Mouse (Mus musculus) embryonic facial prominence, embryonic 12.5 days (tissue): ENCODE measurements at regions not wholly inside any gene's neighbourhood (a gene's known extent, or its start where the extent isn't known, plus 50 kb on each side); places are given as distances from the start of the nearest gene placed in this dataset.

Experiments
- ATAC-seq: fragments of 200-750 bp; cut with Nextera tagmentation; 2 replicates; pipeline ENCODE4 v1.8.0; 2017; ENCODE audit not compliant: insufficient number of reproducible peaks, insufficient read depth, low FRiP score, low TSS enrichment
- H3K27ac ChIP-seq: fragments of 300-500 bp; sonication (generic); 2 replicates; pipeline ENCODE4 v1.5.1; 2016; ENCODE audit warnings: mild to moderate bottlenecking
- H3K27me3 ChIP-seq: fragments of 300-500 bp; sonication (generic); 2 replicates; pipeline ENCODE4 v1.6.1; 2016; ENCODE audit warnings: mild to moderate bottlenecking, moderate library complexity
- H3K36me3 ChIP-seq: fragments of 300-500 bp; sonication (generic); 2 replicates; pipeline ENCODE4 v1.6.1; 2016; ENCODE audit warnings: mild to moderate bottlenecking
- H3K4me1 ChIP-seq: fragments of 300-500 bp; sonication (generic); 2 replicates; pipeline ENCODE4 v1.6.1; 2016
- H3K4me2 ChIP-seq: fragments of 300-500 bp; sonication (generic); replicated peaks from 2 replicates; pipeline ENCODE4 v1.6.1; 2016; ENCODE audit warnings: mild to moderate bottlenecking, moderate library complexity
- H3K4me3 ChIP-seq: fragments of 300-500 bp; sonication (generic); 2 replicates; pipeline ENCODE4 v1.5.1; 2016; ENCODE audit warnings: mild to moderate bottlenecking
- H3K9ac ChIP-seq: fragments of 300-500 bp; sonication (generic); 2 replicates; pipeline ENCODE4 v1.6.1; 2016; ENCODE audit warnings: mild to moderate bottlenecking, moderate library complexity
- H3K9me3 ChIP-seq: fragments of 300-500 bp; sonication (generic); 2 replicates; pipeline ENCODE4 v1.6.1; 2016; ENCODE audit warnings: mild to moderate bottlenecking, moderate library complexity
- whole genome bisulfite sequencing: fragments of 180-500 bp; shearing (Covaris S2); methylation state at CpG from one replicate; pipeline ENCODE4 v1.1.7; 2016; 5-methylcytosine and 5-hydroxymethylcytosine counted together

- ATAC-seq, result no peak
- no peaks in the 10 kb centered on the region for H3K27me3 ChIP-seq
- no peaks in the 10 kb centered on the region for H3K9me3 ChIP-seq
- no peaks in the 10 kb centered on the region for H3K36me3 ChIP-seq
- no peaks in the 10 kb centered on the region for H3K4me1 ChIP-seq
- 87% methylated on average over 1 of the region's 1 CpGs for WGBS
- no peak overlapping the region for H3K4me2 ChIP-seq
- H3K9ac ChIP-seq, result no peak overlapping the region
- H3K27ac ChIP-seq, result no peak overlapping the region
- no peak overlapping the region for H3K4me3 ChIP-seq
Observed at GRCm38 (mm10) chr17:62403739-62404138, 477.4 kb downstream of the Efna5 start.

- 87% methylated on average over 8 of the region's 8 CpGs for WGBS
- H3K9me3 ChIP-seq, result no peaks in the 10 kb centered on the region
- H3K4me3 ChIP-seq, result no peak overlapping the region
- no peaks in the 10 kb centered on the region for H3K4me1 ChIP-seq
- H3K27me3 ChIP-seq, result no peaks in the 10 kb centered on the region
- ATAC-seq, result no peak
- H3K27ac ChIP-seq, result no peak overlapping the region
- no peaks in the 10 kb centered on the region for H3K36me3 ChIP-seq
- no peak overlapping the region for H3K4me2 ChIP-seq
- H3K9ac ChIP-seq, result no peak overlapping the region
Observed at GRCm38 (mm10) chr17:62393355-62394006, 487.6 kb downstream of the Efna5 start.

DNA sequence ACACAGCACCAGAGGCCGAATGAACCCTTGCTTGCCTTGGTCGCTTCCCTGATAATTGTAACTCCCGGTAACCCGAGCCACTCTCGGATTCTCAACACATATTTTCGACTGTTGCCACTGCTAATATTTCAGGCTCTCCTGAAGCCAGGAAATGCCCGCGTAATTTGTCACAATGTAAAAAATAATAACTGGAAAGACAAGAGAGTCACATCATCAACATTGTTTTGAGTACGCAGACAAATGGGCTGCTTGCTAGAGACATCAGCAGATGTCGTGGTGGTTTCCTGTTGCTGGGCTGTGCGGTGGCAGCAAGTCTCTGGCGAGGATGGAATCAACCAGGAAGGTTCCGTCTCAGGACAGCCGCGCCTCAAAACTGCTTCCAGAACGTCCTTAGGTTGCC lies 497.1 kb downstream of the Efna5 start:
- no peaks in the 10 kb centered on the region for H3K4me1 ChIP-seq
- no peak overlapping the region for H3K4me3 ChIP-seq
- H3K4me2 ChIP-seq, result no peak overlapping the region; the same call in 1 of the 2 replicates
- no peaks in the 10 kb centered on the region for H3K36me3 ChIP-seq
- no peak overlapping the region for H3K9ac ChIP-seq
- no peak for ATAC-seq
- no peaks in the 10 kb centered on the region for H3K27me3 ChIP-seq
- no peaks in the 10 kb centered on the region for H3K9me3 ChIP-seq
- 43% methylated on average over 16 of the region's 16 CpGs for WGBS
- no peak overlapping the region for H3K27ac ChIP-seq

- no peaks in the 10 kb centered on the region for H3K4me1 ChIP-seq
- 86% methylated on average over 8 of the region's 8 CpGs for WGBS
Observed at GRCm38 (mm10) chr17:62378868-62379417, 502.2 kb downstream of the Efna5 start.

GRCm38 (mm10) chr17:62369100-62369499 lies 512.0 kb downstream of the Efna5 start:
- no peak overlapping the region for H3K4me2 ChIP-seq
- no peaks in the 10 kb centered on the region for H3K9me3 ChIP-seq
- no peaks in the 10 kb centered on the region for H3K36me3 ChIP-seq
- H3K4me1 ChIP-seq, result no peaks in the 10 kb centered on the region
- no peak overlapping the region for H3K27ac ChIP-seq
- 77% methylated on average over 3 of the region's 3 CpGs for WGBS
- no peaks in the 10 kb centered on the region for H3K27me3 ChIP-seq
- no peak overlapping the region for H3K9ac ChIP-seq
- H3K4me3 ChIP-seq, result no peak overlapping the region
- ATAC-seq, result no peak

More at GRCm38 (mm10) chr17:62378868-62379417, 502.2 kb downstream of the Efna5 start:
- no peak for ATAC-seq
- Histone ChIP-seq H3K4me2 (no peak overlapping the region), H3K9ac (no peak overlapping the region), H3K36me3 (no peaks in the 10 kb centered on the region), H3K27ac (no peak overlapping the region), H3K27me3 (no peaks in the 10 kb centered on the region), H3K4me3 (no peak overlapping the region), H3K9me3 (no peaks in the 10 kb centered on the region)

DNA sequence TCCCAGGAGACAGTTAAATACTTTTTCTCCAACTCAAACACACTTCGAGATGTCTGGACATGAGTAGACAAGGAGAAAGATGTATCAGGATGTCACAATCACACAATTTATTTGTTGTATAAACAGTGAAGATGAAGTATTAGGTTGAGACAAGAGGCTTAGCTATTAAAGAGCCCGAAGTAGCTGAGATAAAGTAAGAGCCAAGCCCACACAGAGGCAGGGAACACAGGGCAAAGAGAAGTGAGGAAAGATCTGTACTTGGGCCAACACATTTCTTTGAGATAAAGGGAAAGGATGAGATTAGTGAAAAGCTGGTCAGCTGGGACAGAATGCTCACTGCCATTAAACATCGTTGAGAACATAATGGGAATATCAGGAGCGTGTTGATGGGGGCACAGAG lies 513.2 kb downstream of the Efna5 start:
- no peak overlapping the region for H3K27ac ChIP-seq
- no peaks in the 10 kb centered on the region for H3K4me1 ChIP-seq
- WGBS, result 76% methylated on average over 4 of the region's 4 CpGs
- no peak overlapping the region for H3K4me2 ChIP-seq
- no peaks in the 10 kb centered on the region for H3K27me3 ChIP-seq
- H3K9ac ChIP-seq, result no peak overlapping the region
- ATAC-seq, result no peak
- no peaks in the 10 kb centered on the region for H3K9me3 ChIP-seq
- H3K36me3 ChIP-seq, result no peaks in the 10 kb centered on the region
- no peak overlapping the region for H3K4me3 ChIP-seq

DNA sequence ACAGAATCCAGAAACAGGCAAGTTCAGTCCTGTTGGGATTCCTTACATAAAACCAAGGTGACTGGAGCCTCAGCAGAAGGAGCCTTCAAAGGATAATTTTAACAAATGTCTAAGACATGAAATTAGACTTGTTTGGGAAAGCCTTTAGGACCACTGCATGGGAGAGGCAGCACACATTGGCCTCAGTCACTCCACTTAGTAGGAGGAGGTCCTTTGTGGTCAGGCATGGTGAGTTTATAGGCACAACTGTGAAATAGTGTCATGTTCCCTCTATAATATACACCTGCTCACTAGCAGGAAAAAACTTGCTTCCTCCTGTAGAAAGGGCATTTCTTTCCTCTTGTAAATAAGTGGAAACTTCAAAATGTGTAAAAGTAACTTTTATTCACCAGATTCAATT lies 522.8 kb downstream of the Efna5 start:
- H3K27ac ChIP-seq, result no peak overlapping the region
- no peak overlapping the region for H3K4me3 ChIP-seq
- ATAC-seq, result no peak
- H3K36me3 ChIP-seq, result no peaks in the 10 kb centered on the region
- no peaks in the 10 kb centered on the region for H3K27me3 ChIP-seq
- H3K9me3 ChIP-seq, result no peaks in the 10 kb centered on the region
- no peak overlapping the region for H3K4me2 ChIP-seq
- no peak overlapping the region for H3K9ac ChIP-seq
- H3K4me1 ChIP-seq, result no peaks in the 10 kb centered on the region

- ATAC-seq, result no peak
- H3K9me3 ChIP-seq, result no peaks in the 10 kb centered on the region
- WGBS, result 65% methylated on average over 10 of the region's 10 CpGs
Observed at GRCm38 (mm10) chr17:62337890-62338557, 543.1 kb downstream of the Efna5 start.

GRCm38 (mm10) chr17:62330226-62330625 lies 550.9 kb downstream of the Efna5 start:
- H3K36me3 ChIP-seq, result no peaks in the 10 kb centered on the region
- H3K4me2 ChIP-seq, result no peak overlapping the region
- no peaks in the 10 kb centered on the region for H3K4me1 ChIP-seq
- no peak for ATAC-seq
- no peak overlapping the region for H3K27ac ChIP-seq
- H3K4me3 ChIP-seq, result no peak overlapping the region
- no peaks in the 10 kb centered on the region for H3K27me3 ChIP-seq
- WGBS, result 73% methylated on average over 4 of the region's 4 CpGs
- H3K9ac ChIP-seq, result no peak overlapping the region
- no peaks in the 10 kb centered on the region for H3K9me3 ChIP-seq

More at GRCm38 (mm10) chr17:62337890-62338557, 543.1 kb downstream of the Efna5 start:
- no peak overlapping the region for H3K4me3 ChIP-seq
- no peaks in the 10 kb centered on the region for H3K36me3 ChIP-seq
- H3K4me2 ChIP-seq, result no peak overlapping the region
- H3K27me3 ChIP-seq, result no peaks in the 10 kb centered on the region
- no peak overlapping the region for H3K27ac ChIP-seq
- no peaks in the 10 kb centered on the region for H3K4me1 ChIP-seq
- H3K9ac ChIP-seq, result no peak overlapping the region

- H3K27me3 ChIP-seq, result no peaks in the 10 kb centered on the region
- no peak overlapping the region for H3K4me3 ChIP-seq
- ATAC-seq, result no peak
- no peaks in the 10 kb centered on the region for H3K4me1 ChIP-seq
- H3K27ac ChIP-seq, result no peak overlapping the region
- no peaks in the 10 kb centered on the region for H3K36me3 ChIP-seq
- H3K9ac ChIP-seq, result no peak overlapping the region
- H3K9me3 ChIP-seq, result no peaks in the 10 kb centered on the region
- no peak overlapping the region for H3K4me2 ChIP-seq
Observed at GRCm38 (mm10) chr17:62326844-62327243, 554.3 kb downstream of the Efna5 start.

GRCm38 (mm10) chr17:62319033-62319432 lies 562.1 kb downstream of the Efna5 start:
- Histone ChIP-seq H3K27ac (no peak overlapping the region), H3K27me3 (no peaks in the 10 kb centered on the region), H3K4me3 (no peak overlapping the region), H3K4me1 (no peaks in the 10 kb centered on the region), H3K9me3 (no peaks in the 10 kb centered on the region), H3K36me3 (no peaks in the 10 kb centered on the region), H3K4me2 (no peak overlapping the region), H3K9ac (no peak overlapping the region)
- 67% methylated on average over 4 of the region's 4 CpGs for WGBS
- ATAC-seq, result no peak

- Histone ChIP-seq H3K9me3 (no peaks in the 10 kb centered on the region), H3K4me3 (no peak overlapping the region), H3K27ac (no peak overlapping the region), H3K9ac (no peak overlapping the region), H3K4me1 (no peaks in the 10 kb centered on the region), H3K36me3 (no peaks in the 10 kb centered on the region), H3K4me2 (no peak overlapping the region), H3K27me3 (no peaks in the 10 kb centered on the region)
- ATAC-seq, result no peak
- WGBS, result 63% methylated on average over 3 of the region's 3 CpGs
Observed at GRCm38 (mm10) chr17:62310059-62310458, 571.1 kb downstream of the Efna5 start.
